Mouse (Mus musculus): ENCODE results near the gene Vmn1r70. TPM values are rescaled to one million over a fixed set of nuclear protein-coding genes. Genes with fewer than 3 reads are reported as not detected.

The Vmn1r70 gene
- not detected in 2 replicates for polyA plus RNA-seq (2015; fragmentation: Nextera tagmentation; extraction: Ambion mirVana)

DNA sequence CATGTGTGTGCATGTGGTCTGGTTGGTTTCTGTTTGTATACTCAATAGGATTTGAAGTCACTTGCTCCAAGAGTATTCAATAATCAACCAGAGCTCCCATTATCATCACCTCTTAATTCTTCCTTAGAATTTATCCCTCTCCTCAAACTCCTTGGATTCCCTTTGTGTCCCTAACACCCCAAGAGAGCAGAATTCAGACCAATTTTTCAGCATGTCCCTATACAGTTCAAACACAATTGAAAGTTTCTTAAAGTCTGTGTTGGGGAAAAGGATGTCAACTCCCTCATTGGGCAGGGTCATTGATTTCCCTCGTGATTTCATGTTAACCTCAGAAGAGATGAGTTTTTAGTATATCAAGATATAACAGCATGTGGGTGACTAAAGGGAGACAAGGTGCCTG lies at the start of gene Vmn1r70:
Gene Vmn1r70 (plus strand): TSS at position 301 of the 400 bp plus-strand sequence.
- 68% methylated on average over 1 of the region's 1 CpGs for WGBS
- no peak for ATAC-seq (ENCODE audit: low FRiP score, low TSS enrichment)
- Histone ChIP-seq H3K4me3 (ENCODE audit: low read length) (no peak within 1 kb of the TSS), H3K36me3 (ENCODE audit: insufficient read depth, low read length) (no peaks in the 10 kb centered on the region), H3K27me3 (ENCODE audit: insufficient read depth, low read length) (no peaks in the 10 kb centered on the region), H3K27ac (ENCODE audit: low read length) (no peak within 1 kb of the TSS), H3K9ac (replicated peaks; ENCODE audit: low read length) (no peak within 1 kb of the TSS), H3K9me3 (ENCODE audit: low read length) (peaks cover 13% of the 10 kb centered on the region; the same call in 1 of the 2 replicates), H3K4me2 (replicated peaks; ENCODE audit: low read depth, low read length) (no peak within 1 kb of the TSS), H3K4me1 (ENCODE audit: insufficient read depth, low read length) (no peaks in the 10 kb centered on the region)

- H3K9me3 ChIP-seq (ENCODE audit: low read length), result peaks cover 7% of the 10 kb centered on the region; the same call in 1 of the 2 replicates
- no peaks in the 10 kb centered on the region for H3K27me3 ChIP-seq (ENCODE audit: insufficient read depth, low read length)
- no peak within 1 kb of the TSS for H3K9ac ChIP-seq (replicated peaks; ENCODE audit: low read length)
- H3K4me3 ChIP-seq (ENCODE audit: low read length), result no peak within 1 kb of the TSS
- H3K27ac ChIP-seq (ENCODE audit: low read length), result no peak within 1 kb of the TSS
- H3K4me1 ChIP-seq (ENCODE audit: insufficient read depth, low read length), result no peaks in the 10 kb centered on the region
- H3K4me2 ChIP-seq (replicated peaks; ENCODE audit: low read depth, low read length), result no peak within 1 kb of the TSS
- H3K36me3 ChIP-seq (ENCODE audit: insufficient read depth, low read length), result no peaks in the 10 kb centered on the region
- ATAC-seq (ENCODE audit: low FRiP score, low TSS enrichment), result no peak
Observed at GRCm38 (mm10) chr7:10613559-10613958, 17.8 kb upstream of the Vmn1r70 start, which contains the start of gene Vmn1r69. Gene Vmn1r69, minus strand, starts transcription at chr7:10613659.

Other genes starting within 250 kb of the Vmn1r70 start
- not detected in 2 replicates for gene Vmn1r67, start 188.2 kb upstream of the Vmn1r70 start, polyA plus RNA-seq (2015; fragmentation: Nextera tagmentation; extraction: Ambion mirVana)
- 12.3 and 12.6 TPM in 2 replicates for gene Zik1, start 136.1 kb upstream of the Vmn1r70 start, polyA plus RNA-seq (2015; fragmentation: Nextera tagmentation; extraction: Ambion mirVana)
- gene Vmn1r68, start 73.0 kb upstream of the Vmn1r70 start, polyA plus RNA-seq (2015; fragmentation: Nextera tagmentation; extraction: Ambion mirVana), result not detected in 2 replicates
- gene Vmn1r69, start 17.9 kb upstream of the Vmn1r70 start, polyA plus RNA-seq (2015; fragmentation: Nextera tagmentation; extraction: Ambion mirVana), result not detected in 2 replicates
- gene Nlrp4b, start 56.3 kb downstream of the Vmn1r70 start, polyA plus RNA-seq (2015; fragmentation: Nextera tagmentation; extraction: Ambion mirVana), result not detected in 2 replicates
- not detected in 2 replicates for gene Vmn1r71, start 122.8 kb downstream of the Vmn1r70 start, polyA plus RNA-seq (2015; fragmentation: Nextera tagmentation; extraction: Ambion mirVana)